Comparison of ENCODE assay signal across 8 mouse cellular contexts in genomic region chr6:88196733-88197312, GRCm38 (mm10). TPM values are rescaled to one million over a fixed set of nuclear protein-coding genes. Genes with fewer than 3 reads are reported as not detected.
DNase-seq lines count a peak whose midpoint lies in the region; ATAC-seq and TF ChIP-seq lines count a peak whose summit lies in the region.

No protein-coding gene starts in this region.

- peaks cover 62% of the 10 kb centered on the region for H3K4me1 ChIP-seq in G1E (ENCODE audit: insufficient read depth, low read depth, low read length)
- peaks cover 30% of the 10 kb centered on the region for H3K4me1 ChIP-seq in midbrain, embryonic 11.5 days (ENCODE audit: control insufficient read depth, insufficient read depth, low read length)

- peak overlapping the region; percentile 57 for H3K4me2 ChIP-seq in midbrain, embryonic 11.5 days

- H3K9ac ChIP-seq in midbrain, embryonic 11.5 days (ENCODE audit: low read length): peak overlapping the region; percentile 45

- no peak for ATAC-seq in G1E (ENCODE audit: extremely low read depth, insufficient number of reproducible peaks, low FRiP score, poor library complexity, severe bottlenecking)
- ATAC-seq in midbrain, embryonic 11.5 days (ENCODE audit: low FRiP score): no peak

- H3K27ac ChIP-seq in midbrain, embryonic 11.5 days (ENCODE audit: low read depth, low read length): no peak overlapping the region

- H3K4me3 ChIP-seq in G1E (ENCODE audit: low read depth, low read length): peak overlapping the region; percentile 99
- H3K4me3 ChIP-seq in midbrain, embryonic 11.5 days (ENCODE audit: low read depth, low read length): peak overlapping the region; percentile 34

- intact Hi-C loops in heart, postnatal 10 days (cut with DNase I): no loop called here

- DNase-seq in embryo, embryonic 10.5 days (ENCODE audit: low spot score): peak; percentile 63
- DNase-seq in embryo, embryonic 10 days (ENCODE audit: low spot score): no peak
- DNase-seq in G1E (ENCODE audit: low spot score): peak; percentile 36
- DNase-seq in heart, postnatal 10 days: peak; percentile 34 to 36
- DNase-seq in midbrain, embryonic 11.5 days (ENCODE audit: low spot score, missing footprints): peak; percentile 97
- DNase-seq in urinary bladder, postnatal 4 days (ENCODE audit: low spot score in 2 of 2): no peak
- DNase-seq in ovary, postnatal 14 days (ENCODE audit: low spot score): no peak
- no peak for DNase-seq in layer of hippocampus, postnatal 36 days

- H3K36me3 ChIP-seq in G1E (replicated peaks): peaks cover 73% of the 10 kb centered on the region
- no peaks in the 10 kb centered on the region for H3K36me3 ChIP-seq in midbrain, embryonic 11.5 days (ENCODE audit: control insufficient read depth, insufficient read depth, low read length)

- H3K9me3 ChIP-seq in G1E (replicated peaks): no peaks in the 10 kb centered on the region
- H3K9me3 ChIP-seq in midbrain, embryonic 11.5 days (ENCODE audit: control insufficient read depth, low read length): no peaks in the 10 kb centered on the region

- under 1% methylated on average over 41 of the region's 44 CpGs for WGBS in midbrain, embryonic 11.5 days

- H3K27me3 ChIP-seq in G1E (ENCODE audit: insufficient read depth, low read length): no peaks in the 10 kb centered on the region
- H3K27me3 ChIP-seq in midbrain, embryonic 11.5 days (ENCODE audit: control insufficient read depth, insufficient read depth, low read length): peaks cover 100% of the 10 kb centered on the region

- no peak for TF ChIP-seq CTCF in G1E (IDR thresholded peaks at IDR 0.05; ENCODE audit: low read depth, low read length)

RNA-seq across cellular contexts. Expression of gene Gata2, which starts 3.1 kb away (rescaled TPM):
- total RNA-seq in G1E (2014; fragmentation: Nextera tagmentation) (264 and 265 TPM in 2 replicates), G1E (2017) (127 and 145 TPM in 2 replicates)
- 1,748 and 2,211 TPM in 2 replicates for polyA plus RNA-seq in G1E (2012)
- 10 to 100 TPM; 20.7 to 23.3 TPM for total RNA-seq in heart, postnatal 10 days (2021)
- 26.6 and 28.6 TPM in 2 replicates for polyA plus RNA-seq in midbrain, embryonic 11.5 days (2014; fragmentation: Nextera tagmentation; extraction: Ambion mirVana)
- total RNA-seq in layer of hippocampus, postnatal 36 days (2021): 1 to 10 TPM; 3.7 to 7.8 TPM

RNA-seq across cellular contexts. Expression of gene Dnajb8, which starts 25.2 kb away (rescaled TPM):
- total RNA-seq in G1E (2014; fragmentation: Nextera tagmentation): not detected in 2 replicates
- total RNA-seq in G1E (2017): 0.11 TPM in 1 of 2 replicates, not detected in the other
- polyA plus RNA-seq in G1E (2012): not detected in 2 replicates
- not detected for total RNA-seq in heart, postnatal 10 days (2021)
- polyA plus RNA-seq in midbrain, embryonic 11.5 days (2014; fragmentation: Nextera tagmentation; extraction: Ambion mirVana): not detected in 2 replicates
- not detected for total RNA-seq in layer of hippocampus, postnatal 36 days (2021)

Comparison
In these comparisons a context has a peak if more than half of its experiments do, and no peak if none do; other contexts are left out.
1. DNase-seq: peak in embryo, embryonic 10.5 days (single experiment), G1E (single experiment), heart, postnatal 10 days (2 of 2) and midbrain, embryonic 11.5 days (single experiment); none in embryo, embryonic 10 days (single experiment), urinary bladder, postnatal 4 days (0 of 2), ovary, postnatal 14 days (single experiment) and layer of hippocampus, postnatal 36 days (0 of 2).
2. RNA of gene Gata2, which starts 3.1 kb away (total RNA-seq): 127 to 265 TPM in G1E; 20.7 to 23.3 TPM in heart, postnatal 10 days and 3.7 to 7.8 TPM in layer of hippocampus, postnatal 36 days; every median in the first group is over 4 times any median in the second.